Mouse (Mus musculus): ENCODE results near the gene Spata5. TPM values are rescaled to one million over a fixed set of nuclear protein-coding genes. Genes with fewer than 3 reads are reported as not detected.
"Not testable (repeated sequence)": the region's sequence is repeated elsewhere in the genome, so short reads cannot be mapped to it uniquely, and the experiment has no call there.

The Spata5 gene
- polyA plus RNA-seq, 1 experiment from 2014 or later, result 56.2 TPM

GRCm38 (mm10) chr3:37599641-37600040 lies 179.9 kb downstream of the Spata5 start:
- DNase-seq (ENCODE audit: extremely low spot score, low spot score); H3K36me3 ChIP-seq (replicated peaks); H3K9me3 ChIP-seq; H3K4me3 ChIP-seq; H3K27ac ChIP-seq; H3K27me3 ChIP-seq (ENCODE audit: poor library complexity, severe bottlenecking): not testable (repeated sequence)
- WGBS, result 96% methylated on average over 14 of the region's 14 CpGs
- peaks cover 33% of the 10 kb centered on the region for H3K4me1 ChIP-seq

GRCm38 (mm10) chr3:37602356-37602755 lies 182.7 kb downstream of the Spata5 start:
- no peak for DNase-seq (ENCODE audit: extremely low spot score, low spot score)
- H3K9me3 ChIP-seq, result peaks cover 5% of the 10 kb centered on the region
- no peaks in the 10 kb centered on the region for H3K27me3 ChIP-seq (ENCODE audit: poor library complexity, severe bottlenecking)
- 96% methylated on average over 9 of the region's 9 CpGs for WGBS
- no peak overlapping the region for H3K4me3 ChIP-seq
- peaks cover 32% of the 10 kb centered on the region for H3K4me1 ChIP-seq
- H3K27ac ChIP-seq, result no peak overlapping the region
- no peaks in the 10 kb centered on the region for H3K36me3 ChIP-seq (replicated peaks)

- WGBS, result 89% methylated on average over 7 of the region's 7 CpGs
- peak overlapping the region; percentile 53; the same call in 1 of the 2 replicates for H3K27ac ChIP-seq
- H3K4me1 ChIP-seq, result peaks cover 32% of the 10 kb centered on the region
- H3K36me3 ChIP-seq (replicated peaks), result no peaks in the 10 kb centered on the region
- no peak for DNase-seq (ENCODE audit: extremely low spot score, low spot score)
- peaks cover 5% of the 10 kb centered on the region for H3K9me3 ChIP-seq
- no peaks in the 10 kb centered on the region for H3K27me3 ChIP-seq (ENCODE audit: poor library complexity, severe bottlenecking)
- H3K4me3 ChIP-seq, result no peak overlapping the region
These were observed 183.2 kb downstream of the Spata5 start for GRCm38 (mm10) chr3:37602890-37603289.

DNA sequence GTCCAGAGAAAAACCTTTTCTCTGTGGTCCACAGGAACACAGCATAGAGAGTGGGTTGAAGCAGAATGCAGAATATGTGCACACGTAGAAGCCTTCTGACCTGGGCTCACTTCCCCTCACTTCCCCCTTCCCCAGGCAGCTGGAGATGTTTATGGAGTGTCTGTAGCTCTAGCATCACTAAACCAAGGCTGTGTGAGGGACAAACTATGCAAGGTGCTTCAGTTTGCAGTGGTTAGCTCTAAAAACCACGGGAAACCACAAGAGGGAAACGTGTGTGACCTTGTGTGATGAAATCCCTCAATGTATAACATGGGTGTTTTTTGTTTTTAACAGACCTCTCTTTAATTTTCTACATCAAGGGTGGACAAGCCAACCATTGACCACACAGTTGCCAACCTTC lies 183.8 kb downstream of the Spata5 start:
- Histone ChIP-seq H3K4me1 (peaks cover 32% of the 10 kb centered on the region), H3K27ac (peak overlapping the region; percentile 53; the same call in 1 of the 2 replicates), H3K27me3 (ENCODE audit: poor library complexity, severe bottlenecking) (no peaks in the 10 kb centered on the region), H3K9me3 (peaks cover 5% of the 10 kb centered on the region), H3K4me3 (no peak overlapping the region), H3K36me3 (replicated peaks) (no peaks in the 10 kb centered on the region)
- WGBS, result 85% methylated on average over 3 of the region's 3 CpGs
- DNase-seq (ENCODE audit: extremely low spot score, low spot score), result no peak

DNA sequence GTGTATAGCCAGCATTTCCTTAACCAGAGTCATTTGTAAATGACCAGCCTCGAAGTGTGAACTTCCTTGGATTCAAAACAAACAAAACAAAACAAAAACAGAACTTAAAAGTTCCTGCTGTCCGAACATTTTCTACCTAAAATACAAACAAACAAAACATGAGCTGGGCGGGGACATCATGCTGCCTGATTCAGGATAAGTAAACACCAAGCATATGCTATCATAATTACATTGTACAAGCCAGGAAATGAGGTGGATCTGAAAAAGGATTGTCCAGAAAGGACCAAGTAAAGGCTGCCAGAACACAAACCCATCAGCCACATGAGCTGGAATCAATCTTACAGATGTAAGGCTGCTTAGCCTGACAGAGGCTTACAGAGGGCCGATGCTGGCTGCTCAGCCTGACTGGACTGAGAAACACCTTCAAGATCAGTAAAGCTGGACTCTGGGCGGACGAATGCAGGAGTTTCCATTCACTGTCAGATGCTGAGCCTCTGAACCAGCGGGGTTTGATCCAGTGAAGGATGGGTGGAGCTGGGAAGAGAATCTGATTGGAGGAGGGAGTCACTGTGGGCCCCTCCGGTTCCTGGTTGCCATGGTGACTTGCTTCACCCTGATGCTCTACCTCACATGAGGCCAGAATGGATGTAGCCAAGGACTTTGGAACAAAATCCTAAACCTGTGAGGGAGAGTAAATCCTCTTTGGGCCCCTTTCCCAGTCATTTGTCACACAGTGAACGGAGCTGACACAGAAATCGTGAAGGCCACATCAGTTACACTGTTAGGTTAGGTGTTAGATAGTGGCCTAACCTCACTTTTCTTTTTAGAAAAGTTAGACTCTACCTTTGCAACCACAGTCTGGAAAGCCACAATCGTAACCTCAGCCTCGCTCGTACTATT lies 185.5 kb downstream of the Spata5 start:
- DNase-seq (ENCODE audit: extremely low spot score, low spot score), result peak; percentile 33
- Histone ChIP-seq H3K9me3 (peaks cover 7% of the 10 kb centered on the region), H3K27ac (peak overlapping the region; percentile 67), H3K4me1 (peaks cover 32% of the 10 kb centered on the region), H3K36me3 (replicated peaks) (no peaks in the 10 kb centered on the region), H3K4me3 (no peak overlapping the region), H3K27me3 (ENCODE audit: poor library complexity, severe bottlenecking) (no peaks in the 10 kb centered on the region)
- WGBS, result 61% methylated on average over 13 of the region's 13 CpGs

GRCm38 (mm10) chr3:37605876-37606238 lies 186.2 kb downstream of the Spata5 start:
- 91% methylated on average over 10 of the region's 10 CpGs for WGBS
- DNase-seq (ENCODE audit: extremely low spot score, low spot score), result no peak
- H3K27ac ChIP-seq, result peak overlapping the region; percentile 67
- H3K9me3 ChIP-seq, result peaks cover 8% of the 10 kb centered on the region
- H3K27me3 ChIP-seq (ENCODE audit: poor library complexity, severe bottlenecking), result no peaks in the 10 kb centered on the region
- H3K4me3 ChIP-seq, result no peak overlapping the region
- no peaks in the 10 kb centered on the region for H3K36me3 ChIP-seq (replicated peaks)
- H3K4me1 ChIP-seq, result peaks cover 32% of the 10 kb centered on the region

DNA sequence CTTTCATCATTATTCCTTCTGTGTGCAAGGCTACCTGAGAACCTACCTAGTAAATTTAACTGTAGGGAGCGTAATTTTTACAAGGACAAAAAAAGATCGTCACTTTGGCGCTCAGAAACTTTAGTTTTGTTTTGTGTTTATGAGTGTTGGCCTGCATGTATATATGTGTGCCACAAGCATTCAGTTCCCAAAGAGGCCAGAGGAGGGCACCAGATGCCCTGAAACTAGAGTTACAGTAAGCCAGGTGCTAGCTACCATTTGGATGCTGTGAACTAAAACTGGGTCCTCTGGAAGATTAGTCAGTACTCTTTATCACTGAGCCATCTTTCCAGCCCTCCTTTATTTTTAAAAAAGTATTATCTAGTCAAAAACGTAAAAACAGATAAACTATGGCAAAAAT lies 189.2 kb downstream of the Spata5 start:
- no peak overlapping the region for H3K4me3 ChIP-seq
- 89% methylated on average over 4 of the region's 4 CpGs for WGBS
- H3K4me1 ChIP-seq, result peaks cover 27% of the 10 kb centered on the region
- H3K36me3 ChIP-seq (replicated peaks), result no peaks in the 10 kb centered on the region
- no peak overlapping the region for H3K27ac ChIP-seq
- H3K9me3 ChIP-seq, result peaks cover 8% of the 10 kb centered on the region
- no peak for DNase-seq (ENCODE audit: extremely low spot score, low spot score)
- peaks cover 3% of the 10 kb centered on the region; the same call in 1 of the 2 replicates for H3K27me3 ChIP-seq (ENCODE audit: poor library complexity, severe bottlenecking)

DNA sequence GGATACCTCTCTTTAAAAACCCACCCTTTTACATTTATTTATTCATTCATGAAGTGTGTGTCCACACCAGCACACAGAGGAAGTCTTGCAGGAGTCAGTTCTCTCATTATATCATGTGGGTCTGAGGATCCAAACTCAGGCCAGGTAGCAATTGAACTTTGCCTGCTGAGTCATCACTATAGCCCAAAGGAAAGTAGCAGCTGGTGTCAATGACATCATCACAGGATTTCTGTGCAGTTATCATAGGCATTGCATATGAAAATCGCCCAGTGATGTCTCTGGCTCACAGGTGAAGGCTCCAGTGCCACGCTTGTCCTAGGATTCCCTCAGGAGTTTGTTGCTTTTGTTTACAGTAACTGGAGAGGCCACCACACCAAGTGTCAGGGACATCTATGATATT lies 191.0 kb downstream of the Spata5 start:
- no peaks in the 10 kb centered on the region for H3K36me3 ChIP-seq (replicated peaks)
- DNase-seq (ENCODE audit: extremely low spot score, low spot score), result no peak
- peaks cover 10% of the 10 kb centered on the region for H3K4me1 ChIP-seq
- WGBS, result 89% methylated on average over 2 of the region's 2 CpGs
- H3K27ac ChIP-seq, result no peak overlapping the region
- no peak overlapping the region for H3K4me3 ChIP-seq
- H3K9me3 ChIP-seq, result peaks cover 8% of the 10 kb centered on the region
- H3K27me3 ChIP-seq (ENCODE audit: poor library complexity, severe bottlenecking), result peaks cover 18% of the 10 kb centered on the region

- no peak overlapping the region for H3K4me3 ChIP-seq
- no peak for DNase-seq (ENCODE audit: extremely low spot score, low spot score)
- H3K4me1 ChIP-seq, result peaks cover 26% of the 10 kb centered on the region
- H3K9me3 ChIP-seq, result peaks cover 3% of the 10 kb centered on the region; the same call in 1 of the 2 replicates
- H3K36me3 ChIP-seq (replicated peaks), result no peaks in the 10 kb centered on the region
- peaks cover 36% of the 10 kb centered on the region for H3K27me3 ChIP-seq (ENCODE audit: poor library complexity, severe bottlenecking)
- no peak overlapping the region for H3K27ac ChIP-seq
- WGBS, result 74% methylated on average over 10 of the region's 10 CpGs
These were observed 194.0 kb downstream of the Spata5 start for GRCm38 (mm10) chr3:37613722-37614121.

- WGBS, result 85% methylated on average over 10 of the region's 10 CpGs
- Histone ChIP-seq H3K36me3 (replicated peaks) (no peaks in the 10 kb centered on the region), H3K4me3 (no peak overlapping the region), H3K9me3 (peaks cover 2% of the 10 kb centered on the region; the same call in 1 of the 2 replicates), H3K27me3 (ENCODE audit: poor library complexity, severe bottlenecking) (peaks cover 36% of the 10 kb centered on the region), H3K4me1 (peaks cover 26% of the 10 kb centered on the region), H3K27ac (no peak overlapping the region)
- DNase-seq (ENCODE audit: extremely low spot score, low spot score), result no peak
These were observed 195.4 kb downstream of the Spata5 start for GRCm38 (mm10) chr3:37614878-37615650.

- no peak for DNase-seq (ENCODE audit: extremely low spot score, low spot score)
- H3K9me3 ChIP-seq, result peaks cover 6% of the 10 kb centered on the region; the same call in 1 of the 2 replicates
- peaks cover 36% of the 10 kb centered on the region for H3K27me3 ChIP-seq (ENCODE audit: poor library complexity, severe bottlenecking)
- H3K4me1 ChIP-seq, result peaks cover 26% of the 10 kb centered on the region
- H3K27ac ChIP-seq, result peak overlapping the region; percentile 70
- peak overlapping the region; percentile 5; the same call in 1 of the 2 replicates for H3K4me3 ChIP-seq
- no peaks in the 10 kb centered on the region for H3K36me3 ChIP-seq (replicated peaks)
- 40% methylated on average over 21 of the region's 21 CpGs for WGBS
These were observed 197.2 kb downstream of the Spata5 start for GRCm38 (mm10) chr3:37616586-37617547.

All from forebrain, embryonic 10.5 days (tissue).